Mouse (Mus musculus) liver, postnatal 0 days (tissue): ENCODE measurements at regions not wholly inside any gene's neighbourhood (a gene's known extent, or its start where the extent isn't known, plus 50 kb on each side); places are given as distances from the start of the nearest gene placed in this dataset.

Experiments used
- ATAC-seq: fragments of 200-750 bp; cut with Nextera tagmentation; 2 replicates; pipeline ENCODE4 v1.8.0; 2017; ENCODE audit warnings: mild to moderate bottlenecking, moderate library complexity
- DNase-seq: peaks from one replicate; pipeline ENCODE4 v3.0.0-alpha.2; 2016
- H3K27ac ChIP-seq: fragments of 300-500 bp; sonication (generic); 2 replicates; pipeline ENCODE4 v1.5.1; 2014; ENCODE audit warnings: antibody characterized with exemption, moderate library complexity, mild to moderate bottlenecking, low read depth
- H3K27me3 ChIP-seq: fragments of 300-500 bp; sonication (generic); 2 replicates; pipeline ENCODE4 v1.6.1; 2014; ENCODE audit warnings: low read length, control low read depth, mixed read lengths; ENCODE audit not compliant: insufficient read depth
- H3K36me3 ChIP-seq: fragments of 300-500 bp; sonication (generic); replicated peaks from 2 replicates; pipeline ENCODE4 v1.6.1; 2014; ENCODE audit warnings: mild to moderate bottlenecking, control low read depth, low read length, moderate library complexity, mixed read lengths; ENCODE audit not compliant: insufficient read depth
- H3K4me1 ChIP-seq: fragments of 300-500 bp; sonication (generic); 2 replicates; pipeline ENCODE4 v1.6.1; 2014; ENCODE audit warnings: antibody characterized with exemption, mild to moderate bottlenecking, control low read depth; ENCODE audit not compliant: insufficient read depth
- H3K4me2 ChIP-seq: fragments of 300-500 bp; sonication (generic); 2 replicates; pipeline ENCODE4 v1.6.1; 2014; ENCODE audit warnings: low read depth, mild to moderate bottlenecking, low read length, moderate library complexity, mixed read lengths
- H3K4me3 ChIP-seq: fragments of 300-500 bp; sonication (generic); 2 replicates; pipeline ENCODE4 v1.5.1; 2014; ENCODE audit warnings: low read depth, low read length
- H3K9ac ChIP-seq: fragments of 300-500 bp; sonication (generic); replicated peaks from 2 replicates; pipeline ENCODE4 v1.6.1; 2014; ENCODE audit warnings: mild to moderate bottlenecking, moderate library complexity
- H3K9me3 ChIP-seq: fragments of 300-500 bp; sonication (generic); 2 replicates; pipeline ENCODE4 v1.6.1; 2016; ENCODE audit warnings: mild to moderate bottlenecking, control low read depth, low read length, mixed read lengths
- CTCF ChIP-seq: sonication (generic); IDR thresholded peaks from 2 replicates; pipeline ENCODE4 v1.5.1; 2016; ENCODE audit warnings: antibody characterized with exemption, low read depth
- EP300 ChIP-seq: IDR thresholded peaks from 2 replicates; pipeline ENCODE4 v1.6.1; 2016; ENCODE audit warnings: antibody characterized with exemption, low read depth, mild to moderate bottlenecking
- WGBS: fragments of 180-500 bp; shearing (Covaris S2); extraction: QIAGEN DNeasy Blood & Tissue Kit; methylation state at CpG from one replicate; pipeline ENCODE4 v1.1.7; 2014; ENCODE audit not compliant: insufficient replicate concordance; 5-methylcytosine and 5-hydroxymethylcytosine counted together

DNA sequence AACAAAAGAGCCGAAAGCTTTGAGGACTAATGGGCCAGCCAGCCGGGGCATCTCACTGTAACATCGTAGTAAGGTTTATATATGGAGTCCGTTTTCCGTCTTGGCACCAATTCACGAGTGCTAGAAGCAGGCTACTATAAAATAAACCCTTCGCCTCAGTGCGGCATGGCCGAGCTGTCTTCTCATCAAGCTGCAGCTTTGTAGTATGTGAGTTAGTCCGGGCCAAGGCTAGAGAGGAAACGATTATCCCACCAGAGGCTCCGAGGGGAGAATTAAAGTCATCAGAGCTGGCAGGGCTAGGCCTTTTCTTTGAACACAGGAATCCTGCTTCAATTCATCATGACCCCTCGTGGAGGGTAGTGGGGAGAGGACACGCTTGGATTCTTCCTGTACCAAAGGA, 138.9 kb upstream of the Arglu1 start:
- TF ChIP-seq EP300 (no peak), CTCF (no peak)
- H3K4me2 ChIP-seq: no peak overlapping the region
- no peaks in the 10 kb centered on the region for H3K4me1 ChIP-seq
- WGBS: 74% methylated on average over 14 of the region's 14 CpGs
- no peak overlapping the region for H3K27ac ChIP-seq
- H3K9ac ChIP-seq: no peak overlapping the region
- DNase-seq (no peak), ATAC-seq (no peak)
- no peaks in the 10 kb centered on the region for H3K27me3 ChIP-seq
- no peaks in the 10 kb centered on the region for H3K9me3 ChIP-seq
- H3K36me3 ChIP-seq: no peaks in the 10 kb centered on the region
- H3K4me3 ChIP-seq: no peak overlapping the region

GRCm38 (mm10) chr8:8827555-8827954, 137.2 kb upstream of the Arglu1 start:
- Histone ChIP-seq H3K9ac (no peak overlapping the region), H3K36me3 (no peaks in the 10 kb centered on the region), H3K4me3 (no peak overlapping the region), H3K4me1 (no peaks in the 10 kb centered on the region), H3K27me3 (no peaks in the 10 kb centered on the region), H3K9me3 (no peaks in the 10 kb centered on the region), H3K4me2 (no peak overlapping the region), H3K27ac (no peak overlapping the region)
- 73% methylated on average over 7 of the region's 7 CpGs for WGBS
- DNase-seq (no peak), ATAC-seq (no peak)
- TF ChIP-seq EP300: no peak
- no peak for TF ChIP-seq CTCF

GRCm38 (mm10) chr8:8826801-8827200, 136.5 kb upstream of the Arglu1 start:
- H3K4me2 ChIP-seq: no peak overlapping the region
- WGBS: 75% methylated on average over 9 of the region's 9 CpGs
- no peak for DNase-seq
- H3K9me3 ChIP-seq: no peaks in the 10 kb centered on the region
- no peaks in the 10 kb centered on the region for H3K4me1 ChIP-seq
- no peak overlapping the region for H3K9ac ChIP-seq
- H3K4me3 ChIP-seq: no peak overlapping the region
- H3K27me3 ChIP-seq: no peaks in the 10 kb centered on the region
- no peak for TF ChIP-seq EP300
- no peak for TF ChIP-seq CTCF
- no peak overlapping the region for H3K27ac ChIP-seq
- no peak for ATAC-seq
- no peaks in the 10 kb centered on the region for H3K36me3 ChIP-seq

GRCm38 (mm10) chr8:8824886-8825285, 134.6 kb upstream of the Arglu1 start:
- H3K4me1 ChIP-seq: no peaks in the 10 kb centered on the region
- no peak overlapping the region for H3K27ac ChIP-seq
- DNase-seq (no peak), ATAC-seq (no peak)
- TF ChIP-seq CTCF (no peak), EP300 (no peak)
- H3K27me3 ChIP-seq: no peaks in the 10 kb centered on the region
- no peaks in the 10 kb centered on the region for H3K36me3 ChIP-seq
- H3K9ac ChIP-seq: no peak overlapping the region
- 68% methylated on average over 5 of the region's 5 CpGs for WGBS
- no peak overlapping the region for H3K4me2 ChIP-seq
- no peaks in the 10 kb centered on the region for H3K9me3 ChIP-seq
- H3K4me3 ChIP-seq: no peak overlapping the region

DNA sequence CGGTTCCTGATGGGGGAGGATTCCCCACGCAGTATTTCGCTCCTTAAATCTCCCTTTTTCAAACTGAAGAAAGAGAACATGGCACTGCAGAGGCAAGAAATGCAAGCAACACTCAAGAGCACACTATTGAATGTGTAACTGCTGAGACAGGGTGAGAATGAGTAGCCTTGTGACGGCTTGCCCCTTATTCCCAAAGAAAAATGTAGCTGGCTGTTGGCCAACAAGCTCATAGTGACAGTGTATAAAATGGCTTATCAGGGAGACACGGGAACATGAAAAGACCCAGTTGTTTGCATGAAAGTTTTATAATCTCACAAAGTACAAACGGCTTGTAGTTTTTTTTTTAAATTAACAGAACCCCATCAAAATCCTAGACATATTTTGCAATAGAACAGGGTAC, 130.8 kb upstream of the Arglu1 start:
- no peak for TF ChIP-seq CTCF
- no peak for TF ChIP-seq EP300
- no peak for ATAC-seq
- WGBS: 75% methylated on average over 6 of the region's 6 CpGs

DNA sequence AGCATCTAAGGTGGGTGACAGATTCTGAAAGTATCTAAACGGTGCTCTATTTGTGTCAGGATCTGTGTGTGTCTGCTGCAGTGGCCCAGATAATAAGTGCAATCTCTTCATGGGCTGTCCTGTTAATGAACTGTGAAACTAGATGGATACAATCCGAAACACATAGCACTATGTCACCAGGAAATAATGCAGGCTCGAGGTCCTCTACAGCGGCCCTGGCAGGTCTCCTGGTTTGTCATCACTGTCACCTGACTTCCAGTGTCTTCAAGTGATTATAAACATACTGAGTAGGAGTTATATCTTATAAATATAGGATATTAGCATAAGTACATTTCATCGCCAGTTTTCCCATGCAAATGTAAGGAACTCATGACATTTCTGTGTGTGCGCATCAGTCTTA, 130.3 kb upstream of the Arglu1 start:
- Histone ChIP-seq H3K36me3 (no peaks in the 10 kb centered on the region), H3K4me3 (no peak overlapping the region), H3K27ac (no peak overlapping the region), H3K4me2 (no peak overlapping the region), H3K4me1 (no peaks in the 10 kb centered on the region), H3K27me3 (no peaks in the 10 kb centered on the region), H3K9me3 (no peaks in the 10 kb centered on the region), H3K9ac (no peak overlapping the region)
- ATAC-seq (no peak), DNase-seq (no peak)
- 73% methylated on average over 6 of the region's 6 CpGs for WGBS
- TF ChIP-seq EP300: no peak
- TF ChIP-seq CTCF: no peak

More for the DNA sequence above, 130.8 kb upstream of the Arglu1 start:
- Histone ChIP-seq H3K4me1 (no peaks in the 10 kb centered on the region), H3K9ac (no peak overlapping the region), H3K4me3 (no peak overlapping the region), H3K27me3 (no peaks in the 10 kb centered on the region), H3K4me2 (no peak overlapping the region), H3K36me3 (no peaks in the 10 kb centered on the region), H3K27ac (no peak overlapping the region), H3K9me3 (no peaks in the 10 kb centered on the region)
- DNase-seq: no peak
